Comparison of ENCODE assay signal across 21 mouse cellular contexts in genomic region chr1:186924027-186924426, GRCm38 (mm10). TPM values are rescaled to one million over a fixed set of nuclear protein-coding genes. Genes with fewer than 3 reads are reported as not detected.
DNase-seq lines count a peak whose midpoint lies in the region; ATAC-seq and TF ChIP-seq lines count a peak whose summit lies in the region.
"Had no signal": no experiment of that assay in that cellular context is flagged by ENCODE, and none has a peak within 500 bp of the region (broad histone marks: within the 10 kb centered on the region; RNA-seq: fewer than 3 reads in every experiment).

No protein-coding gene starts in this region.

- TF ChIP-seq EP300 in heart, postnatal 0 days (IDR thresholded peaks at IDR 0.05; ENCODE audit: low read depth) = no peak

- intact Hi-C loops in left cerebral cortex, postnatal 14 days (cut with DNase I) = no loop called here
- intact Hi-C loops in left cerebral cortex, adult 2 months (cut with DNase I) = no loop called here

- no peak overlapping the region for H3K4me3 ChIP-seq in heart, postnatal 0 days (ENCODE audit: low read depth, low read length)
- no peak overlapping the region for H3K4me3 ChIP-seq in left cerebral cortex, adult 2 months
- H3K4me3 ChIP-seq: erythroblast, embryonic 14.5 days; megakaryocyte, embryonic 14.5 days had no signal

- H3K27ac ChIP-seq in heart, postnatal 0 days (ENCODE audit: low read depth) = no peak overlapping the region
- no peak overlapping the region for H3K27ac ChIP-seq in left cerebral cortex, adult 2 months

- peaks cover 10% of the 10 kb centered on the region; the same call in 1 of the 2 replicates for H3K4me1 ChIP-seq in heart, postnatal 0 days (ENCODE audit: control insufficient read depth, insufficient read depth)
- H3K4me1 ChIP-seq: megakaryocyte, embryonic 14.5 days had no signal

- H3K9me3 ChIP-seq in heart, postnatal 0 days (replicated peaks; ENCODE audit: control insufficient read depth, low read length) = no peaks in the 10 kb centered on the region

- no peaks in the 10 kb centered on the region for H3K27me3 ChIP-seq in heart, postnatal 0 days (ENCODE audit: control insufficient read depth, insufficient read depth, low read length)
- H3K27me3 ChIP-seq: megakaryocyte, embryonic 14.5 days had no signal

- no peaks in the 10 kb centered on the region for H3K36me3 ChIP-seq in heart, postnatal 0 days (replicated peaks; ENCODE audit: control insufficient read depth, insufficient read depth, low read length)

- 57% methylated on average over 12 of the region's 12 CpGs for WGBS in heart, postnatal 0 days

- DNase-seq in cerebellum, postnatal 14 days = peak; percentile 82 to 90
- no peak for DNase-seq in cerebellum, adult 9-11 months
- DNase-seq in heart, postnatal 0 days (ENCODE audit: low spot score) = no peak
- DNase-seq in heart, adult 18-20 months = no peak
- peak; percentile 3 to 5 for DNase-seq in left cerebral cortex, postnatal 14 days (ENCODE audit: low spot score in 2 of 2)
- no peak for DNase-seq in left cerebral cortex, adult 2 months (ENCODE audit: extremely low spot score in 1 of 2, low spot score in 2 of 2)
- peak; percentile 40 to 42 for DNase-seq in right cerebral cortex, postnatal 10 days (ENCODE audit: low spot score in 2 of 2)
- no peak for DNase-seq in right cerebral cortex, postnatal 36 days (ENCODE audit: low spot score in 2 of 2)
- DNase-seq: adrenal gland, adult 8-10 months; kidney, adult 18-20 months; kidney, postnatal 10 days; liver; liver, postnatal 0 days; lung, postnatal 14 days; thymus, postnatal 14 days had no signal

- H3K4me2 ChIP-seq in heart, postnatal 0 days (ENCODE audit: low read depth, low read length) = peak overlapping the region; percentile 8; the same call in 1 of the 2 replicates

- no peak for ATAC-seq in heart, postnatal 0 days (ENCODE audit: insufficient read depth, low read depth)
- ATAC-seq: liver, postnatal 0 days had no signal

- TF ChIP-seq CTCF in heart, postnatal 0 days (IDR thresholded peaks at IDR 0.05; ENCODE audit: low read depth) = no peak
- no peak for TF ChIP-seq CTCF in left cerebral cortex, adult 2 months (IDR thresholded peaks at IDR 0.05)

- H3K9ac ChIP-seq in heart, postnatal 0 days (replicated peaks; ENCODE audit: low read depth, low read length) = no peak overlapping the region
- H3K9ac ChIP-seq: liver, postnatal 0 days had no signal

RNA-seq across cellular contexts. Expression of gene D1Pas1, which starts 43.2 kb away (rescaled TPM):
- total RNA-seq in heart, postnatal 0 days (2014; rRNA removed; ENCODE audit: low replicate concordance) = not detected in 2 replicates
- 0.05 and 0.10 TPM in 2 replicates for polyA plus RNA-seq in heart, postnatal 0 days (2015; fragmentation: Nextera tagmentation; extraction: Ambion mirVana)
- under 1 TPM in 1 of 2 experiments, not detected in 1; 0.08 TPM for total RNA-seq in heart, adult 18-20 months (2021)
- under 1 TPM in 1 of 2 experiments, not detected in 1; 0.11 TPM for total RNA-seq in left cerebral cortex, postnatal 14 days (2021)
- total RNA-seq in left cerebral cortex, adult 2 months (2021) = not detected
- total RNA-seq: adrenal gland, adult 8-10 months; gastrocnemius, postnatal 4 days; layer of hippocampus, adult 8-10 months had no signal
- polyA plus RNA-seq: embryonic facial prominence, embryonic 11.5 days; erythroblast, embryonic 14.5 days; liver, postnatal 0 days; stomach, embryonic 16.5 days had no signal

Comparison
In these comparisons a context has a peak if more than half of its experiments do, and no peak if none do; other contexts are left out.
1. DNase-seq: peak in cerebellum, postnatal 14 days (2 of 2), left cerebral cortex, postnatal 14 days (2 of 2) and right cerebral cortex, postnatal 10 days (2 of 2); none in cerebellum, adult 9-11 months (single experiment), heart, postnatal 0 days (single experiment), heart, adult 18-20 months (0 of 2), left cerebral cortex, adult 2 months (0 of 2) and right cerebral cortex, postnatal 36 days (0 of 2).